Mouse (Mus musculus): Measurements from ENCODE around the gene Tsen34.
"Not testable (repeated sequence)": the region's sequence is repeated elsewhere in the genome, so short reads cannot be mapped to it uniquely, and the experiment has no call there.

Tsen34 gene

GRCm38 (mm10) chr7:3683908-3684550 is 8.6 kb upstream of the Tsen34 start:
- in situ Hi-C loops (cut with MboI; ENCODE audit: low pct_unique_long_range_greater_than_20kb in 1 of 2, low sequenced_read_pairs in 2 of 2, unreplicated experiment in 1 of 2): loop anchor here in 1 of 2 experiments (10.0 to 25.0 kb wide), 2 partner anchors 221 to 453 kb away; partner anchors contain the start of gene Leng8

DNA sequence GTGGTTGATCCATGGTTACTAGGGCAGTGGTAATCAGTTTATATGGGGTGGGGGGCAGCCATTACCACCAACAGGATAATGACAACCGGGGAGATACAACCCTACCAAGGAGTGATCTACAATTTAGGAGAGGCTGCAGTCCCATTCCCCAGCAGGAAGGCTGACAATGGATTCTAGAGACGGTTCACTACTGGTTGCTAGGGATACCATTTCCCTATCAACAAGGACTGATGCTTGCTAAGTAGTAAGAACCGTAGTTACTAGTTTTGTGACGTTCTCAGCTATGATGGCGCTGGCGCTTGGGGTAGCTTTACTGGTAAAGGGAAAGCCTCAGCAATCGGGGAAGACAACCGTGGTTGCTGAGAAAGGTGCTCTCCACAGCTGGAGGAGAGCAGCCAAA is 8.0 kb upstream of the Tsen34 start:
- in situ Hi-C loops (cut with MboI; ENCODE audit: low pct_unique_long_range_greater_than_20kb in 1 of 2, low sequenced_read_pairs in 2 of 2, unreplicated experiment in 1 of 2): loop anchor here in 1 of 2 experiments (10.0 to 25.0 kb wide), 2 partner anchors 220 to 453 kb away; partner anchors contain the start of gene Leng8

GRCm38 (mm10) chr7:3685400-3686187 is 7.1 kb upstream of the Tsen34 start:
- in situ Hi-C loops (cut with MboI; ENCODE audit: low pct_unique_long_range_greater_than_20kb in 1 of 2, low sequenced_read_pairs in 2 of 2, unreplicated experiment in 1 of 2): loop anchor here in 1 of 2 experiments (10.0 to 25.0 kb wide), 2 partner anchors 219 to 452 kb away; partner anchors contain the start of gene Leng8

GRCm38 (mm10) chr7:3691919-3692318 is 744 bp upstream of the Tsen34 start:
- in situ Hi-C loops (cut with MboI; ENCODE audit: low pct_unique_long_range_greater_than_20kb in 1 of 2, low sequenced_read_pairs in 2 of 2, unreplicated experiment in 1 of 2): loop anchor here in 1 of 2 experiments (25.0 kb wide), 1 partner anchor 445 kb away; the partner anchor contains the start of gene Leng8

DNA sequence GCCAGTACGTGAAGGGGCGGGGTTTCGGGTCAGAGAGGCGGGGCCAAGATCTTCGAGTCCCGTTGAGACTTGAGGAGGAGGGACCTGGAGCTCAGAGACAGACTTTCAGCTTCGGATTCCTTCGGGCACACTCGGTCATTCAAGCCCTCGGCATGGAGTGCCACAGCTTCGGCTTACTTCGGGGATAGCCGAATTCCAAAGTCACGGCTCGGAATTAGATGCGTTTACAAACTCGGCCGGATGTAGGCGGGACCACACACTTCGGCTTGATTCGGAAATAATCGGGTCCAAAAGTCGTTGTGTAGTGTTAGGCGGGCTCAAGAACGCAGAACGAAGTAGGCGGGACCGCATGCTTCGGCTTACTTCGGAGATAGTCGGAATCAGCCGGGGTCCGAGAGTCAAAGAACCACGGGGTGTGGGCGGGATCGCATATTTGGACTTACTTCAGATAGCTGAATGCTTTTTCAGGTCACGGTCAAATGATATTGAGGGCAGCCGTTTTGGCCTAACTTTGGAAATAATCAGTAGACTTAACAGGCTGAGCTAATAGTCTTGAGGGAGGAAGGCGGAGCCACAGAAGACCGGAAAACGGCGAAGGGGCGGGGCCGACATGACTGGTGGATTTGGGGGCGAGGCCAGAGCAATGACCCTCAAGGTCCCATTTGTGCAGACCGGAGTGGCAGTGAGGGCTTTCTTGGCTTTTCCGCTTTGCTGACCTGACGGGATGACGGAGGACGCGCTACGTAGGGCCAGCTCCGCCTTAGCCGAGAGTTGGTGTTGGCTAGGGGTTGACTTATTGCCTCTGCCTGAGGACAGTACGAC is 535 bp downstream of the Tsen34 start, which contains the start of gene Mboat7:
TSS of gene Mboat7 (minus strand) at position 537 of the 822 bp plus-strand sequence.
- in situ Hi-C loops (cut with MboI; ENCODE audit: low pct_unique_long_range_greater_than_20kb in 1 of 2, low sequenced_read_pairs in 2 of 2, unreplicated experiment in 1 of 2): loop anchor here in 1 of 2 experiments (25.0 kb wide), 1 partner anchor 444 kb away; the partner anchor contains the start of gene Leng8

- in situ Hi-C loops (cut with MboI; ENCODE audit: low pct_unique_long_range_greater_than_20kb in 1 of 2, low sequenced_read_pairs in 2 of 2, unreplicated experiment in 1 of 2): loop anchor here in 1 of 2 experiments (25.0 kb wide), 1 partner anchor 444 kb away; the partner anchor contains the start of gene Leng8
These were observed 1.1 kb downstream of the Tsen34 start for GRCm38 (mm10) chr7:3693809-3694075.

DNA sequence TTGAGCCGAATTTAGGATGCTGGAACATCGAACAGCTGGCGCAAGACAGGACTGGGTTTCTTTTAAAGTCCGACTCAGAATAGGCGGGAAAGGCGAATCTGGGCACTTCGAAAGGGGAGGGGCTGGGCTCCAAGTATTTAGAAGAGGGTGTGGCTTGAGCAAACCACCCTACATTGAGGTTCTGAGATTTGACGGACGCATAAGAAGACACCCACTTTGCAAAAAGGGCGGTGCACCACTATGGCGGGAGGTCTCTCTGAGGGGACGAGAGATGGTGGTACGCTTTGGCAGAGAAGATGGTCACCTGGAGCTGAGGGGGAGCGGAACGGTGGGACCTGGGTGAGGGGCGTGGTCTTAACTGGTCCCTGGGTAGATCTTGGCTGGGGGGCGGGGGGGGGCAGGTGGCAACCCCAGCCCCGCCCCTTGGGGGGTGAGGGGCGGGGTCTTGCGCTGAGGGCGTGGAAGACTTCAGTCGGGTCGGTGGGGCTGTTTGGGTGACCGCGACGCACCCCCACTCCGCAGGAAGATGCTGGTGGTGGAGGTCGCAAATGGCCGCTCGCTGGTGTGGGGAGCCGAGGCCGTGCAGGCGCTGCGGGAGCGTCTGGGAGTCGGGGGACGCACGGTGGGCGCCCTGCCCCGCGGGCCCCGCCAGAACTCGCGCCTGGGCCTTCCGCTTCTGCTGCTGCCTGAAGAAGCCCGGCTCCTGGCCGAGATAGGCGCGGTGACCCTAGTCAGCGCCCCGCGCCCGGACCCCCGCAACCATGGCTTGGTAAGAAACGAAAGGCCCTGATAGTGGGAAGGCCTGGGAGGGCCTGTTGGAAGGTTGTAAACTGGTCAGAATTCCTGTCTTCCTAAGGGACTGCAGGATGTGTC is 1.6 kb downstream of the Tsen34 start:
- in situ Hi-C loops (cut with MboI; ENCODE audit: low pct_unique_long_range_greater_than_20kb in 1 of 2, low sequenced_read_pairs in 2 of 2, unreplicated experiment in 1 of 2): loop anchor here in 1 of 2 experiments (25.0 kb wide), 1 partner anchor 443 kb away; the partner anchor contains the start of gene Leng8

DNA sequence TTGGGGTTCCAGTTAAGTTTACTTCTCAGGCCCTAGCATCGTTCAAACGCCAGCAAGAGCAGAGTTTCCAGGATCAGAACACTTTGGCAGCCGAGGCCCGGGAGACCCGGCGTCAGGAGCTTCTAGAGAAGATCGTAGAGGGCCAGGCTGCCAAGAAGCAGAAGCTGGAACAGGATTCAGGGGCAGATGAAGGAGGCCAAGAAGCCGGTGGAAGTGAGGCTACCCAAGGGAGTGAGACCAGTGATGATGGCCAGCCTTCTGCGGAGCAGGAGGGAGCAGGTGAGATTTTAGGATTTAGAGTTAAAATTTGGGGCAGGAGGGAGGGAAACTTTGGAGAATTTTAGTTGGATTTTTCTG is 2.3 kb downstream of the Tsen34 start:
- in situ Hi-C loops (cut with MboI; ENCODE audit: low pct_unique_long_range_greater_than_20kb in 1 of 2, low sequenced_read_pairs in 2 of 2, unreplicated experiment in 1 of 2): loop anchor here in 1 of 2 experiments (25.0 kb wide), 1 partner anchor 442 kb away; the partner anchor contains the start of gene Leng8

DNA sequence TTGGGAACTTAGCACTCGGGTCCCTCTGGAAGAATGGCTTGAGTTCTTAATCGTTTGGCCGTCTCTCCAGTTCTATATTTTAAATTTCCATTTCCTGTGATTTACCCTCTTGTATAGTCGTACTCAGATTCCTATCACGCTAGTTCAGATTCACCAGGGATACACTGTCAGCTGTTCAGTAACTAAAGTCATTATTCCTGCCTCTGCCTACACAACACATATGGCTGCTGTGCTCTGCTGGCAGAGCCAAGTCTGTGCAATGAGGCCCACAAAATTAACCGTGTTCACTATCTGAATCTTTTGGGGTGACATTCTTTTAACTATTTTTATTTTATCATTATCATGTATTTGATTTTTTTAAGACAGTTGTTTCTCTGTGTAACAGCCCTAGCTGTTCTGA is 5.8 kb downstream of the Tsen34 start:
- in situ Hi-C loops (cut with MboI; ENCODE audit: low pct_unique_long_range_greater_than_20kb in 1 of 2, low sequenced_read_pairs in 2 of 2, unreplicated experiment in 1 of 2): loop anchor here in 1 of 2 experiments (25.0 kb wide), 1 partner anchor 439 kb away; the partner anchor contains the start of gene Leng8

- in situ Hi-C loops (cut with MboI; ENCODE audit: low pct_unique_long_range_greater_than_20kb in 1 of 2, low sequenced_read_pairs in 2 of 2, unreplicated experiment in 1 of 2): no loop called here
These were observed 10.7 kb downstream of the Tsen34 start for GRCm38 (mm10) chr7:3703148-3703878.

- in situ Hi-C loops (cut with MboI; ENCODE audit: low pct_unique_long_range_greater_than_20kb in 1 of 2, low sequenced_read_pairs in 2 of 2, unreplicated experiment in 1 of 2): no loop called here
These were observed 11.3 kb downstream of the Tsen34 start, which contains the start of gene Rps9 for GRCm38 (mm10) chr7:3703879-3704441. Rps9 (plus strand) TSS chr7:3703993.

DNA sequence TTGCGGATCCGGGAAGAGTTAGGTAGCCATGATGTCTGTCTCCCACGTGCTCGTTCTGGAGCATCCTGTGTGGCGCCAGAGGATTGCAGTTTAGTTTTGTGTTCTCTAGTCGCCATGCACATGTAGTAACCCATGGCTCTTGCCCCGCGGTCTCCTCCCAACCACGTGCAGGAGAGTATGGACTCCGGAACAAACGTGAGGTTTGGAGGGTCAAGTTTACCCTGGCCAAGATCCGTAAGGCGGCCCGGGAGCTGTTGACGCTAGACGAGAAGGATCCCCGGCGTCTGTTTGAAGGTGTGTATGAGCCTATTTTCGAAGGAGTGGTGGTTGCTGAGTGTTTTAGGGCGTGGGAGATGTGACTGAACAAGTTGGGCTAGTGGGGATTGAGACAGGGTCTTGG is 11.8 kb downstream of the Tsen34 start:
- in situ Hi-C loops (cut with MboI; ENCODE audit: low pct_unique_long_range_greater_than_20kb in 1 of 2, low sequenced_read_pairs in 2 of 2, unreplicated experiment in 1 of 2): no loop called here

DNA sequence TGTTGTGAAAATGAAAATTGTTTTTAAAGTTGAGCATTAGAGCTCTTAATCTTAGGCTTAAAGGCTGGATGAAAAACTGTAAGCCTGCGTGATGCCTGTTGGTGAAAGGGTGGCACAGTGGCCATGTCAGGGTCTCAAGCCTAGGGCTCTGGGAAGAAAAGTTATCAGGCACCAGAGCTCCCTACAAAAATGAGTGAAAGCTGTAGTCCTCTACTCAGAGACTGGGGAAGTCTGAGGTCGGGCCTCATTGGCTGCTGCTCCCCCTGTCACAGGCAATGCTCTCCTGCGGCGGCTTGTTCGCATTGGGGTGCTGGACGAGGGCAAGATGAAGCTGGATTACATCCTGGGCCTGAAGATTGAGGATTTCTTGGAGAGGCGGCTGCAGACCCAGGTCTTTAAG is 12.8 kb downstream of the Tsen34 start:
- in situ Hi-C loops (cut with MboI; ENCODE audit: low pct_unique_long_range_greater_than_20kb in 1 of 2, low sequenced_read_pairs in 2 of 2, unreplicated experiment in 1 of 2): not testable (repeated sequence)

- in situ Hi-C loops (cut with MboI; ENCODE audit: low pct_unique_long_range_greater_than_20kb in 1 of 2, low sequenced_read_pairs in 2 of 2, unreplicated experiment in 1 of 2): no loop called here
These were observed 13.2 kb downstream of the Tsen34 start for GRCm38 (mm10) chr7:3705911-3706310.

DNA sequence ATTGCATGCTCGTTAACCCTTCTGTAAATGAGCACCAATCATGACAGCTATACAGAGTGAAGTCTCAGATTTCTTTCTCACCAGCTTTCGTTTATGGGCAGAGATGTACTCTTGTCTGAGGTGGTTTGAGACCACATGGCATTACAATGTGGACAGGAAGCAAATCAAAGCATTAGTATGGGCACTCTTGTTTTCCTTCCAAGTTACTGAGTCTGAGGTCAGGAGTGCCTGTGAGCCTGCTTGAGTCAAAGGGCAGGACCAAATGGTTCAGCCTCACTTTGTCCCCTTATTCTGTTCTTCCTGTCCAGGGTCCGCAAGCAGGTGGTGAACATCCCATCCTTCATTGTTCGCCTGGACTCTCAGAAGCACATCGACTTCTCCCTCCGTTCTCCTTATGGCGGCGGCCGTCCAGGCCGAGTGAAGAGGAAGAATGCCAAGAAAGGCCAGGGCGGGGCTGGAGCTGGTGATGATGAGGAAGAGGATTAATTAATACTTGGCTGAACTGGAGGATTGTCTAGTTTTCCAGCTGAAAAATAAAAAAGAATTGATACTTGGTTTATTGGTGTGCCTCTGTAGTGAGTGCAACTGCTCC is 13.8 kb downstream of the Tsen34 start:
- in situ Hi-C loops (cut with MboI; ENCODE audit: low pct_unique_long_range_greater_than_20kb in 1 of 2, low sequenced_read_pairs in 2 of 2, unreplicated experiment in 1 of 2): no loop called here

GRCm38 (mm10) chr7:3707027-3707426 is 14.4 kb downstream of the Tsen34 start:
- in situ Hi-C loops (cut with MboI; ENCODE audit: low pct_unique_long_range_greater_than_20kb in 1 of 2, low sequenced_read_pairs in 2 of 2, unreplicated experiment in 1 of 2): no loop called here
